Comparison of ENCODE assay signal across 12 mouse cellular contexts in genomic region chr16:29034053-29034794, GRCm38 (mm10).
A peak's percentile ranks its signal among the peaks of the same experiment; 100 is the strongest.
DNase-seq lines count a peak whose midpoint lies in the region; ATAC-seq and TF ChIP-seq lines count a peak whose summit lies in the region.
"Had no signal": no experiment of that assay in that cellular context is flagged by ENCODE, and none has a peak within 500 bp of the region (broad histone marks: within the 10 kb centered on the region; RNA-seq: fewer than 3 reads in every experiment).

No protein-coding gene starts in this region.

- DNase-seq in midbrain, embryonic 11.5 days (ENCODE audit: low spot score, missing footprints) = no peak
- no peak for DNase-seq in midbrain, embryonic 10.5 days (ENCODE audit: low spot score)
- DNase-seq in embryo, embryonic 9.5 days (ENCODE audit: extremely low spot score) = peak; percentile 17
- peak; percentile 56 for DNase-seq in hindbrain, postnatal 0 days (ENCODE audit: low spot score)
- no peak for DNase-seq in ovary, postnatal 14 days (ENCODE audit: low spot score)
- no peak for DNase-seq in testis, postnatal 14 days (ENCODE audit: low spot score)
- no peak for DNase-seq in frontal cortex, postnatal 14 days (ENCODE audit: low spot score in 2 of 2)
- DNase-seq in kidney, postnatal 36 days = no peak
- DNase-seq: gastrocnemius, postnatal 10 days; right cerebral cortex, adult 18-20 months; thymus, adult 18-20 months had no signal

- WGBS in midbrain, embryonic 11.5 days = 65% methylated on average over 16 of the region's 16 CpGs
- 68% methylated on average over 16 of the region's 16 CpGs for WGBS in midbrain, embryonic 10.5 days
- 28% methylated on average over 16 of the region's 16 CpGs for WGBS in hindbrain, postnatal 0 days

- H3K9ac ChIP-seq in midbrain, embryonic 11.5 days (ENCODE audit: low read length) = no peak overlapping the region
- no peak overlapping the region for H3K9ac ChIP-seq in hindbrain, postnatal 0 days (replicated peaks; ENCODE audit: low read length)

- H3K27me3 ChIP-seq in midbrain, embryonic 11.5 days (ENCODE audit: control insufficient read depth, insufficient read depth, low read length) = no peaks in the 10 kb centered on the region
- no peaks in the 10 kb centered on the region for H3K27me3 ChIP-seq in midbrain, embryonic 10.5 days (ENCODE audit: low read depth, poor library complexity, severe bottlenecking)
- H3K27me3 ChIP-seq in hindbrain, postnatal 0 days (ENCODE audit: insufficient read depth, low read length) = no peaks in the 10 kb centered on the region

- no peaks in the 10 kb centered on the region for H3K9me3 ChIP-seq in midbrain, embryonic 11.5 days (ENCODE audit: control insufficient read depth, low read length)
- H3K9me3 ChIP-seq in midbrain, embryonic 10.5 days (replicated peaks) = no peaks in the 10 kb centered on the region
- no peaks in the 10 kb centered on the region for H3K9me3 ChIP-seq in hindbrain, postnatal 0 days (ENCODE audit: low read length)

- no peak overlapping the region for H3K4me2 ChIP-seq in midbrain, embryonic 11.5 days
- H3K4me2 ChIP-seq in hindbrain, postnatal 0 days (ENCODE audit: low read depth, low read length) = peak overlapping the region; percentile 42

- no peak overlapping the region for H3K27ac ChIP-seq in midbrain, embryonic 11.5 days (ENCODE audit: low read depth, low read length)
- H3K27ac ChIP-seq in midbrain, embryonic 10.5 days (replicated peaks) = no peak overlapping the region
- H3K27ac ChIP-seq in hindbrain, postnatal 0 days = peak overlapping the region; percentile 21; the same call in 1 of the 2 replicates
- H3K27ac ChIP-seq: macrophage had no signal

- no peak overlapping the region for H3K4me3 ChIP-seq in midbrain, embryonic 11.5 days (ENCODE audit: low read depth, low read length)
- H3K4me3 ChIP-seq in midbrain, embryonic 10.5 days = no peak overlapping the region
- no peak overlapping the region for H3K4me3 ChIP-seq in hindbrain, postnatal 0 days (ENCODE audit: low read length)

- ATAC-seq in midbrain, embryonic 11.5 days (ENCODE audit: low FRiP score) = peak; percentile 77
- peak; percentile 83 for ATAC-seq in hindbrain, postnatal 0 days

- H3K36me3 ChIP-seq in midbrain, embryonic 11.5 days (ENCODE audit: control insufficient read depth, insufficient read depth, low read length) = no peaks in the 10 kb centered on the region
- H3K36me3 ChIP-seq in midbrain, embryonic 10.5 days = no peaks in the 10 kb centered on the region
- H3K36me3 ChIP-seq in hindbrain, postnatal 0 days (ENCODE audit: insufficient read depth, low read length) = no peaks in the 10 kb centered on the region

- no peaks in the 10 kb centered on the region; the same call in 1 of the 2 replicates for H3K4me1 ChIP-seq in midbrain, embryonic 11.5 days (ENCODE audit: control insufficient read depth, insufficient read depth, low read length)
- peaks cover 10% of the 10 kb centered on the region; the same call in 1 of the 2 replicates for H3K4me1 ChIP-seq in midbrain, embryonic 10.5 days
- peaks cover 5% of the 10 kb centered on the region; the same call in 1 of the 2 replicates for H3K4me1 ChIP-seq in hindbrain, postnatal 0 days (ENCODE audit: insufficient read depth, low read length)

- no peak for TF ChIP-seq CTCF in hindbrain, postnatal 0 days (IDR thresholded peaks at IDR 0.05; ENCODE audit: low read depth)

Comparison
In these comparisons a context has a peak if more than half of its experiments do, and no peak if none do; other contexts are left out.
1. DNase-seq: peak in embryo, embryonic 9.5 days (single experiment) and hindbrain, postnatal 0 days (single experiment); none in midbrain, embryonic 11.5 days (single experiment), midbrain, embryonic 10.5 days (single experiment), ovary, postnatal 14 days (single experiment), testis, postnatal 14 days (single experiment), frontal cortex, postnatal 14 days (0 of 2) and kidney, postnatal 36 days (0 of 2).